Mouse (Mus musculus) heart, adult 8-10 months (tissue): ENCODE results near the gene Ankrd13a. TPM values are rescaled to one million over a fixed set of nuclear protein-coding genes. Genes with fewer than 3 reads are reported as not detected.

ENCODE experiments used
- DNase-seq: peaks from one replicate; pipeline ENCODE4 v3.0.0; 2022; ENCODE audit warnings: low spot score
- total RNA-seq, 4 experiments: library from RNA; stranded (reverse); gene quantifications; 2 replicates each; pipeline ENCODE4 v1.2.4; 2022

Ankrd13a gene
- 10 to 100 TPM; 28.0 to 34.3 (median 30.1) TPM for total RNA-seq

DNA sequence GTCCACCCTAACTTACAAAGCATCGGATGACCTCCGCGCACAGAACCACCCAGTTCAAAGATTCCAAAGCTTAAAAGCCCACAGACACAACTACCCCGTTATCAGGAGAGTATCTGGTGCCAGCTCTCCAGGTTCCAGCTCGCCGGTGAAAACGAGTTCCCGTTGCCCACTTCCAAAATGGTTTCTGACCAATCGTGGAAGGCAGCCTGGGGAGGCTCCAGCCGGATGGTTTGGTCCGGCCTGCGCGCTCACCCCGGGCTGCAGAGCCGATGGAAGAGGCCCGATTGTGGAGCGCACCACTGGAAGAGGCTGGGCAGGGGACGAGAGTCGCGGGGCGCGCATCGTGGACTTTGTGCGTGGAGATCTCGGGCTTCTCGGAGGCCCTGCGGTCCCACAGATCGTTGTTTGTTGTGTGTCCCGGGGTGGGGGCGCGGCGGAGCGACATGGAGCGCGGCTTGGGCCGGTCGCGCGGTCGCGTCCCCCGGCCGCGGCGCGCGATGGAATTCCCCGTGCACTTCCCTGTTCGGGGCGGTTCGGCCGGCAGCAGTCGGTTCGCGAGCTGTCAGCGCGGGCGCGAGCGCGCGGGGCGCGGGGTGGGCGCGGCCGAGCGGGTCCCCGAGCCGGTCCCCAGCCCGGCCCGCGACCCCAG is at the start of gene Ankrd13a:
Gene Ankrd13a, plus strand, starts transcription at position 275 of the 649 bp plus-strand sequence.
- peak; percentile 88 for DNase-seq

GRCm38 (mm10) chr5:114728160-114728559 is 46.3 kb upstream of the Ankrd13a start:
- DNase-seq, result no peak

- no peak for DNase-seq
Measured at GRCm38 (mm10) chr5:114730129-114730528, 44.3 kb upstream of the Ankrd13a start.

DNA sequence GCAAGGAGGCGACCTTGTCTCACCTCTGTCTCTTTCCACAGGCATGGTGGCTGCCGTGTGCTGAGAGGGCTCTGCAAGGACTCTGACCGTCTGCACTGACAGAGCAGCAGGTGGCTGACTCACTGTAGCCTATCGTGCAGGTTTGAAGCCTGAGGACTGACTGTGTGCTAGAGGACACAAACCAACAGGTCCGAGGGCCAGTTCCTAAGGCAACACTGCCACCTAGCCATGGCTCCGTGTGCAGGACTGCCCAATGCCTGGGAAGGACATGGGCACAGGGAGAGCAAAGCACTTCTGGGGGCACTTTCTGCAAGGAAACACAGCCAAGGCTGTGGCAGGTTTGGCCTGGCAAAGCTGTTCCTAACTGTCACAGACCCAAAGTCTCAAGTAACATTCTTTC is 43.0 kb upstream of the Ankrd13a start:
- DNase-seq, result no peak

- DNase-seq, result no peak
Measured at GRCm38 (mm10) chr5:114731969-114732368, 42.5 kb upstream of the Ankrd13a start.

DNA sequence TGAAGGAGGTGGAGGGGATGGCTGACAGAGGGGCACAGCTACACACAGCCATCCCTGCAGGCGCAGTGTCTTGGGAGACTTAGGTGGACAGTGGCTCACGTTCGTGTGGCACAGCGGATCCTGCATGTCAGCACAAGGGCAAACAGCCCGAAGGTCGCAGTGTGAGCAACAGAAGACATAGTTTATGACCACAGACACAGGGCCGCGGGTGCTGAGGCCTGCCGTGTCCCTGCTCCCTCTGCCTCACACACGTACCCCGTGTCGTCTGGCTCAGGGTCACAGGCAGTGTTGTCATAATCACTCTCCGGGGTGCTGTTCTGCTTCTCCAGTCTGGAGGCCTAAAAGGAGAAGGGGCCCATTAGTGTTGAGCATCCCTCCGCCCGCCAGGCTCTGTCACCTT is 40.9 kb upstream of the Ankrd13a start:
- no peak for DNase-seq

- DNase-seq, result no peak
Measured at GRCm38 (mm10) chr5:114737090-114737887, 37.2 kb upstream of the Ankrd13a start.

DNA sequence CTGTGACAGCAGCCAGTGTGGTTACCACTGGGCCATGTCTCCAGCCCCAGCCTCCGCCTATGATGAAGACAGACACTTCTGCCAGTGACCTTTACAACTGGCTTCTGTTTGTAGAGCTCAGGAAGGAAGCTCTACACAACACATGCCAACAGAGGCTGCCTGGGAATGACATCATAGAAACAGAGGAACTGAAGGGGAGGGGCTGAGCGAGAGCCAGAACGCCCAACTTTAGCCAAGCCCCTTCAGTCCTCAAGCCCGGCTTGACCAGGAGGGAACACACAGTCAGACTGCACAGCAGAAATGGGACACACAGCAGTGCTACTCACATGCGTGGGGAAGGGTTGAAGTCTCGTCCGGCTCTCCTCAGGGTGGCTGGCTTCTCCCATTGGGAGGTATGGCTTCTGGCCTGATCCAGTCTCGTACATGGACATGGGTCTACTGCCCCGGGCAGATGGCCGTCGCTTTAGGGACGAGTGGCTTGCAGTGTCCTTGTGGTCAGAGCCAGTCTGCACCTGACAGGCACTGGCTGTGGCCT is 35.7 kb upstream of the Ankrd13a start:
- DNase-seq, result peak; percentile 82

DNA sequence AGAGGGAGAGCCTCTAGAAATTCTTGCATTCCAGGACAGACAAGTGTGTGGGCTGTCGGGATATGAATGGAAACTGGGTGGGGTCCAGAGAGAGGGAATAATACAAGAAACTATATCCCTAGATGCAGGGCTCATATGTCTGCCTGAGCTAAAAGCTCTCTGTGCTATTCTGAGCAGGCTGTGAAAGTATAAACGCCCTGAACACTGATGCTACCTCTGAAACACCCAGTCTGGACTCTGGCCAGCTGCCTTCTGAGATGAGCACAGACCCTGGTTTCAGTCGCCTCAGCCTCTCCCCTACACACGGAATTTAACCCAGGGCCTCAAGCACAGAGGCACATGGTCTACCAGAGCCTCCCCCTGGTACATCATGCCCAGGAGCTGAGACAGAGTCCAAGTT is 33.9 kb upstream of the Ankrd13a start:
- DNase-seq, result no peak

- no peak for DNase-seq
Measured at GRCm38 (mm10) chr5:114742572-114742971, 31.9 kb upstream of the Ankrd13a start.

DNA sequence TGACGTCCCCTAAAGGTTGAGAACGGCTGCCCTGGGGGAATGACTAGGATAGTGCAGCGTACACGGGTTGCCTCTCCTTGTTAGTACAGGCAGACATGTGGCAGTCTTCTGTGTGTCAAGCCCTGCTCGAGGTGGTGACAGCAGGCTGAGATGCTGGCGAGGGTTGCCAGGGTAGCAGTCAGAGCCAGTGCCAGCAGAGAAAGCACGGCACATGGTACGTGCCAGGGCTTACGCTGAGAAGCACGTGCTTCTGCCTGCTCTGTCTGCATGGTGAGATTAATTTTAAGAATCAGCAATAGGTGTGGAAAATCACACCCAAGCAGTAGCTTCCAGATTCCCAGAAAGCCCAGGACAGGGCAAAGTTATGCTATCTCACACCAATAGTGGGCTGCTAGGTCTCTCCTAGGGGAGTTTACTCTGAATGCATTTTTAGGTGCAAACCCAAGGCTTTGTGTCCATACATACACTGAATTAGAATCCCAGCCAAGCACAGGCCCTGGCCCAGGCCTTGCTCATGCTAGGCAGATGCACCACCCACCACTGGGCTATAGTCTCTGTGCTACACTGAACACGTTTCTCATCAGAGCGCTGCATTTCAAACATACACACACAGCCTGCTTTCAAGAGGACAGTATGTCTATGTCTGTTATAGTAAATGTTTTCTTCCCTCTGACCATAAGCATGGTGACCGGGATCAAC is 31.3 kb upstream of the Ankrd13a start:
- DNase-seq, result peak; percentile 50

DNA sequence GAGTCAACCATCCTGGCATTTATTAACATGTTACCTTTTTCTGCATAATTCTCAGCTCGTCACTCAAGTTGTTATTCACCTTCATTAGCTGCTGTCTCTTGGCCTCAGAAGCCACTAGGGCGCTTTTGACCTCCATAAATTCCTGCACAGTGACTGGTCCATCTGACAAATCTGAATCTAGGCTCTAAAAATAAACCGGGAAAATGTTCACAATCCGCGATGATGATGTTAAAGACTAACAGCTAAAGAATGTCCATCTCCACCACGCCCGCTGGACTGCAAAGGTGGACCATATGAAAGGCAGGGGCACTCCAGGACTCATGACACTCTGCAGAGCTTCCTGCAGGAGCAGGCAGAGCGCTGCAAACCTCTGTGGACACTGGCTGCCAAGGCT is 30.8 kb upstream of the Ankrd13a start:
- DNase-seq, result no peak

GRCm38 (mm10) chr5:114745581-114745980 is 28.9 kb upstream of the Ankrd13a start:
- no peak for DNase-seq

- no peak for DNase-seq
Measured at GRCm38 (mm10) chr5:114746886-114747285, 27.6 kb upstream of the Ankrd13a start.

- no peak for DNase-seq
Measured at GRCm38 (mm10) chr5:114747521-114747920, 27.0 kb upstream of the Ankrd13a start.

DNA sequence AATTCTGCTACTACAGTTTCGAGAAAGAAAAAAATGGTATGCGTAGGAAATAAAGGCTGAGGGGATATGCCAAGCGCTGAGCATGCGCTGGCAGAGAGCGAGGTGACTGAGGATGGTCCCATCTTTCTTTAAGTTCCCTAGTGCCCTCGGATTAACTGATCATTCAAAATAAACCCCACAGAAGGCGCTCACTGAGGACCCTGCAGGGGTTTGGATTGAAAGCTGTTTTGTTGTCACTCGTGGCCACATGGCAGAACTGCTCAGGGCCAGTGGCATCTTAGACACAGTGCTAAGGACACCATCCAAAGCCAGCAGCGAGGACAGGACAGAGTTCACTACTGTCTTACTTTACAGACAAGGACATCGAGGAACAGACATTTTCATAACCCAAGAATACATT is 24.2 kb upstream of the Ankrd13a start:
- DNase-seq, result no peak

GRCm38 (mm10) chr5:114752397-114752796 is 22.1 kb upstream of the Ankrd13a start:
- no peak for DNase-seq

DNA sequence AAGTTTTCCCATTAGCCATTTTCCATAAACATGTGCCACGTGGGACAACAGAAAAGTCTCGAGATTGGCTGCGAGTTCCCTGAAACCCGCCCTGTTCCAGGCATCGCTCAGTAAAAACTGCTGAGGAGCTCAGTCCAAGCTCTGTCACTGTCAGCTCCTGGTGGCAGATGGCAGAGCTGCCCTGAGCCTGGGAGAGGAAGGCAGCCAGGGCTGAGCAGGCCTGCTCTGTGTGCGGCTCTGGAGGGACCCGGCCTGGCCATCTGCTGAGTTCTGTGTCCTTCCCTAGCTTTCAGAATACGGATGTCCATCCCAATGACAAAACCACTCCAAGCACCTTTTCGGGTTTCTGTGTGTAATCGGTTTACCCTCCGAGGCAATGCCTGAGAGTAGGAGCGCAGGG is 21.1 kb upstream of the Ankrd13a start:
- DNase-seq, result no peak

GRCm38 (mm10) chr5:114759536-114760090 is 14.9 kb upstream of the Ankrd13a start:
- DNase-seq, result no peak

DNA sequence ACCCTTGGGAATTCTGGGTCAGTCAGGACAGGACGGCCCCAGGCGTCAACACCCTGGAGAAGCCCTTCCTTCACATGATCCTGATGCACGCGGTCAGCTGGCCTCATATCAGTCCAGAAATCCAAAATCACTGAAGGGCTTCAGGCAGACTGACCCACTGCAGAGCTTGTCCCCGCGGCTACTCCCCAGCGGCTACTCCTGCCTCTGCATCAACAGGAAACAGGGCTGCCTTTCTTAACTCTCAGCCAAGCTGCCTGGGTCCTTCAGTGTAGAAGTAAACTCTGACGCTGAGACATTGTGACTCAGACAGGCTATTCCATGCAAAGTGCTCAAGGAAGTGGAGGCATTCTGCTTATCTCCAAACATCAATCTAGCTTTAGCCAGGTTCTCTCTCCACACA is 12.5 kb upstream of the Ankrd13a start:
- DNase-seq, result peak; percentile 38

DNA sequence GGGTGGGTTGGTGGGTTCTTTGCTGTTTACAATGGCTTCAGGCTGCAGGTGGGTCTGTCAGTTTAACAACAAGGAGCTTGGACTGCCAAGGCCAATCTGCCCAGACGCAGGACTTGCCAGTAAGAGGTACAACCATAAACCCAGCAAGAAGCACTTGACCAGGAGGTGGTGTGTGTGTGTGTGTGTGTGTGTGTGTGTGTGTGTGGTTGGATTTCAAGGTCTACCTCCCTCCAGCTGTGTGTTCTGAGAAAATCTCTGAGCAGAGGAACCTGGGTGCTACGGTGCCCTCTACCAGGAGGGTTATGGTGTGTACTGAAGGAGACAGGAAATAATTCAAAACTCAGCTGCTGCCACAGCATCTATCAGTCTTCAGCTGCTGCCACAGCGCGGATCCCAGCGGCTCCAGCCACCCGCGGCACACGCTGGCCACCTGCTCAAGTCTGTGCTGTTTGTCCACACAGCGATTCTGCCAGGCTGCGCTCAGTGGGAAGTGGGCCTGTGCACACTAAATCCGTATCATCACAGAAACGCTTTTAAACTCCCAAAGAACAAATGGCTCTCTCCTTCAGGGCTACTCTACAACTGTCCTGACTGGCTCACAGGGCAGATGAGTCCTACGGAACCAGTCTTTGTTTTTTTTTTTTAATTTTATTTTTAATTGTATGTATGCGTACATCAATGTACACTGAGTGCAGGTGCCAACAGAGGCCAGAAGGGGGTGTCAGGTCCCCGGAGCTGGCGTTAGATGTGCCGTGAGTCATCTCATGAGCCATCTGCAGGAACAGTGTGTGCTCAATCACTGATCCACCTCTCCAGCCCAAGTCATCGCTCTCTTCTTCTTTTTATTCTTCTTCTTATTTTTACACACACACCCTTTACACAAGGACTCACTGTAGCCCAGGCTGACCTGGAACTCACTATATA is 9.4 kb upstream of the Ankrd13a start:
- DNase-seq, result no peak
